Mouse (Mus musculus) spleen, adult 2 months (tissue): ENCODE results near the gene Stox2.

Experiments
- CTCF ChIP-seq: fragments of 200-500 bp; IDR thresholded peaks from 2 replicates; pipeline ENCODE4 v1.5.1; 2011; ENCODE audit warnings: mild to moderate bottlenecking, inconsistent platforms; ENCODE audit not compliant: insufficient read depth, insufficient read length, insufficient replicate concordance; ENCODE audit errors: extremely low read depth
- POLR2A ChIP-seq: fragments of 200-500 bp; IDR thresholded peaks from 2 replicates; pipeline ENCODE4 v1.6.1; 2011; ENCODE audit warnings: low read depth, low read length, inconsistent platforms

DNA sequence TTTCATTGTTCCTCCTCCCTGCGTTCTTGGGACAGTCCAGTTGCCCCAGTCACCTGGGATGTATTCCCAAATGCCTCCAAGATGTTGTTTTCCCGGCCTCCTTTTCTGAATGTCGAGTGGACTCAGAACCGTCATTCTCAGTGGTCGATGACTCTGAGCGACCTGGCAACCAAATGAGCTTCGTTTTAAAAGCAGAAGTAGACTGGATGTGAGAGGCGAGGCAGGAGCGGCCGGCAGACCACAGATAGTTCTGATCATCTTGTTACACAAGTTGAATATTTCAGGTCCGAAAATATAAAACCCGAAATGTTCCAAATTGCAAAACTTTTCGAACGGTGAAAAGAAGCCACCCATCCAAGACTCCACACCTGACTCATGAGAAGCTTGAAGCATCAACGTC, 76.2 kb downstream of the Stox2 start:
- TF ChIP-seq POLR2A (no peak), CTCF (no peak)
